Comparison of ENCODE assay signal across 21 mouse cellular contexts in the genomic region with DNA sequence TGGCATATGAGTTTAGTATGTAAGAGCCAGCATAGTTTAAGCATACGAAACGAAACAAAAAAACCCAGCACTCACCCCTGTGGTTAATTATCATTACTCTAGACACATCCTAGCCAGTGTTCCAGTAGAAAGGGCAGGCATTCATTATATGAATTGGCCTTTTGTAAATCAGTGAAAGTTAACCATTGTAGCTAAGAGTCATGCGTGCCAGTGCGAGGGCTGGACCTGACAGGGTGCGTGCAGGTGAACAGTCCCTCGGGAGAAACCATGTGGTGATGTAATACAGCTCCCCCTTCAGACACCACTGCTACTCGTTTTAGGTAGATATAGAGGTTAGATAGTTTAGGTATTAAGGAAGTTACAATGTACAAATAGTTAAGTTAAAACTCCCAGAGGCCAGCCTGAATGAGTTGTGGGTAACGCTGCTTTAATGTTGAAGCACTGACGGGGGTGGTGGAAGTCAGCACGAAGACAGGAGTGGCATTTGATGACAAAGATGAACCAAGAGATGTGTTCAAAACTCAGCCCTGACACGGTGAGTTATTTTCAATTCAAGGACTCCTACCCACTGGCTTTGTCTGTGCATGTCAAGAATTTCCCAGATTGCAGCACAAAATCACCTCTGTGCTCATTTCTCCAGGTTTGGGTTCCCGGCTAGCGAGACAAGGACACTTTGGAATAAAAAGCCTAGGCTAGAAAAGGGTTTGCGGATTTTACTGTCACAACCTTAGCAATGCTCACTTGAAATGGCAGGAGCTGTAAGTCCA. TPM values are rescaled to one million over a fixed set of nuclear protein-coding genes. Genes with fewer than 3 reads are reported as not detected.
DNase-seq lines count a peak whose midpoint lies in the region; ATAC-seq and TF ChIP-seq lines count a peak whose summit lies in the region.
"Had no signal": no experiment of that assay in that cellular context is flagged by ENCODE, and none has a peak within 500 bp of the region (broad histone marks: within the 10 kb centered on the region; RNA-seq: fewer than 3 reads in every experiment).

No protein-coding gene starts in this region.

- no peak overlapping the region for H3K9ac ChIP-seq in heart, embryonic 15.5 days
- no peak overlapping the region for H3K9ac ChIP-seq in heart, embryonic 11.5 days (ENCODE audit: low read depth, low read length)
- peak overlapping the region; percentile 18; the same call in 1 of the 2 replicates for H3K9ac ChIP-seq in CH12.LX (ENCODE audit: insufficient read depth, low read depth)
- H3K9ac ChIP-seq in forebrain, embryonic 14.5 days (ENCODE audit: low read length), result no peak overlapping the region
- H3K9ac ChIP-seq: hindbrain, embryonic 14.5 days; limb, embryonic 12.5 days; liver, postnatal 0 days; neural tube, embryonic 15.5 days had no signal

- no peak for TF ChIP-seq EP300 in CH12.LX (IDR thresholded peaks at IDR 0.05; ENCODE audit: low read length)

- ATAC-seq in heart, embryonic 15.5 days (replicated peaks; ENCODE audit: insufficient number of reproducible peaks, insufficient read depth, low FRiP score, low read depth), result no peak
- no peak for ATAC-seq in heart, embryonic 11.5 days (replicated peaks; ENCODE audit: insufficient number of reproducible peaks, low FRiP score, low TSS enrichment)
- ATAC-seq in forebrain, embryonic 14.5 days, result no peak
- ATAC-seq: forebrain, embryonic 16.5 days; inflammation-experienced regulatory T-cells, adult 6 months; liver, postnatal 0 days; lung, postnatal 0 days had no signal

- no peaks in the 10 kb centered on the region for H3K9me3 ChIP-seq in heart, embryonic 15.5 days (replicated peaks)
- H3K9me3 ChIP-seq in heart, embryonic 11.5 days (replicated peaks; ENCODE audit: control insufficient read depth, low read length), result no peaks in the 10 kb centered on the region
- H3K9me3 ChIP-seq in CH12.LX (replicated peaks; ENCODE audit: low read length), result no peaks in the 10 kb centered on the region
- no peaks in the 10 kb centered on the region for H3K9me3 ChIP-seq in embryonic facial prominence, embryonic 10.5 days
- no peaks in the 10 kb centered on the region for H3K9me3 ChIP-seq in forebrain, embryonic 14.5 days (replicated peaks; ENCODE audit: control insufficient read depth, low read length)
- H3K9me3 ChIP-seq: limb, embryonic 12.5 days; neural tube, embryonic 15.5 days had no signal

- in situ Hi-C loops in CH12.LX (cut with MboI; ENCODE audit: low pct_ligation_motif_present, low pct_unique_long_range_greater_than_20kb, low sequenced_read_pairs), result loop anchor here (25.0 kb wide), 1 partner anchor 767 kb away; a partner anchor contains a TSS

- no peaks in the 10 kb centered on the region for H3K36me3 ChIP-seq in heart, embryonic 15.5 days
- no peaks in the 10 kb centered on the region; the same call in 1 of the 2 replicates for H3K36me3 ChIP-seq in heart, embryonic 11.5 days (ENCODE audit: control insufficient read depth, insufficient read depth, low read length)
- peaks cover 14 to 75% of the 10 kb centered on the region in 2 experiments for H3K36me3 ChIP-seq in CH12.LX (replicated peaks in 1 of 2; ENCODE audit: control insufficient read depth in 1 of 2, insufficient read depth in 1 of 2, low read length in 1 of 2)
- no peaks in the 10 kb centered on the region for H3K36me3 ChIP-seq in embryonic facial prominence, embryonic 10.5 days (replicated peaks)
- H3K36me3 ChIP-seq in forebrain, embryonic 14.5 days (ENCODE audit: control insufficient read depth, insufficient read depth, low read length), result no peaks in the 10 kb centered on the region
- H3K36me3 ChIP-seq: limb, embryonic 12.5 days; neural tube, embryonic 15.5 days had no signal

- H3K27me3 ChIP-seq in heart, embryonic 15.5 days, result no peaks in the 10 kb centered on the region
- no peaks in the 10 kb centered on the region for H3K27me3 ChIP-seq in heart, embryonic 11.5 days (ENCODE audit: control insufficient read depth, insufficient read depth, low read length)
- H3K27me3 ChIP-seq in CH12.LX (replicated peaks), result no peaks in the 10 kb centered on the region
- H3K27me3 ChIP-seq in embryonic facial prominence, embryonic 10.5 days (replicated peaks; ENCODE audit: low read depth, poor library complexity, severe bottlenecking), result no peaks in the 10 kb centered on the region
- H3K27me3 ChIP-seq in forebrain, embryonic 14.5 days (replicated peaks; ENCODE audit: control insufficient read depth, insufficient read depth, low read length), result no peaks in the 10 kb centered on the region
- H3K27me3 ChIP-seq: limb, embryonic 12.5 days; neural tube, embryonic 15.5 days had no signal

- dilution Hi-C loops in CH12.LX (cut with MboI; ENCODE audit: extremely low pct_ligation_motif_present, extremely low pct_unique_long_range_greater_than_20kb, low sequenced_read_pairs), result no loop called here

- no peak overlapping the region for H3K4me3 ChIP-seq in heart, embryonic 15.5 days
- H3K4me3 ChIP-seq in heart, embryonic 11.5 days (ENCODE audit: low read depth, low read length), result no peak overlapping the region
- peak overlapping the region; percentile 8 to 25 (median 11) for H3K4me3 ChIP-seq in CH12.LX (replicated peaks in 1 of 3; ENCODE audit: low read depth in 2 of 3, low read length in 2 of 3, poor library complexity in 1 of 3)
- no peak overlapping the region for H3K4me3 ChIP-seq in embryonic facial prominence, embryonic 10.5 days
- no peak overlapping the region for H3K4me3 ChIP-seq in forebrain, embryonic 14.5 days (ENCODE audit: low read depth, low read length)
- H3K4me3 ChIP-seq: limb, embryonic 12.5 days; neural tube, embryonic 15.5 days had no signal

- no peak overlapping the region for H3K4me2 ChIP-seq in heart, embryonic 15.5 days
- H3K4me2 ChIP-seq in heart, embryonic 11.5 days, result no peak overlapping the region
- H3K4me2 ChIP-seq in CH12.LX (ENCODE audit: insufficient read depth, low read depth, poor library complexity, severe bottlenecking), result peak overlapping the region; percentile 87
- H3K4me2 ChIP-seq in forebrain, embryonic 14.5 days (ENCODE audit: low read length), result no peak overlapping the region
- H3K4me2 ChIP-seq: hindbrain, embryonic 14.5 days; limb, embryonic 12.5 days; liver, embryonic 11.5 days; neural tube, embryonic 15.5 days had no signal

- 81% methylated on average over 14 of the region's 14 CpGs for WGBS in heart, embryonic 15.5 days
- 86% methylated on average over 14 of the region's 14 CpGs for WGBS in heart, embryonic 11.5 days (ENCODE audit: insufficient replicate concordance)
- 84% methylated on average over 14 of the region's 14 CpGs for WGBS in embryonic facial prominence, embryonic 10.5 days
- 86% methylated on average over 14 of the region's 14 CpGs for whole genome bisulfite sequencing in forebrain, embryonic 14.5 days

- peak overlapping the region; percentile 43; the same call in 1 of the 2 replicates for H3K27ac ChIP-seq in heart, embryonic 15.5 days
- no peak overlapping the region for H3K27ac ChIP-seq in heart, embryonic 11.5 days (ENCODE audit: low read depth, low read length)
- H3K27ac ChIP-seq in CH12.LX (ENCODE audit: insufficient read depth, low read depth), result peak overlapping the region; percentile 60
- peak overlapping the region; percentile 30; the same call in 1 of the 2 replicates for H3K27ac ChIP-seq in embryonic facial prominence, embryonic 10.5 days (replicated peaks)
- H3K27ac ChIP-seq in forebrain, embryonic 14.5 days (ENCODE audit: low read depth, low read length), result no peak overlapping the region
- H3K27ac ChIP-seq: hindbrain, embryonic 14.5 days; limb, embryonic 12.5 days; macrophage; neural tube, embryonic 15.5 days had no signal

- TF ChIP-seq CTCF in CH12.LX (conservative IDR thresholded peaks at IDR 0.05 in 1 of 2, IDR thresholded peaks at IDR 0.05 in 1 of 2; ENCODE audit: low read depth in 2 of 2, low read length in 2 of 2), result peak in 1 of 2 experiments; percentile 22; a peak in 1 of 4 replicates

- 0 out of 2 replicates have a peak, but pooled peaks have one; percentile 18 for TF ChIP-seq POLR2A in CH12.LX (IDR thresholded peaks at IDR 0.05; ENCODE audit: low read depth, low read length)

- no peak for TF ChIP-seq RAD21 in CH12.LX (IDR thresholded peaks at IDR 0.05; ENCODE audit: low read depth, low read length)

- peaks cover 55% of the 10 kb centered on the region for H3K4me1 ChIP-seq in heart, embryonic 15.5 days (replicated peaks)
- peaks cover 35% of the 10 kb centered on the region for H3K4me1 ChIP-seq in heart, embryonic 11.5 days (ENCODE audit: control insufficient read depth, insufficient read depth, low read length)
- H3K4me1 ChIP-seq in CH12.LX (ENCODE audit: control insufficient read depth in 1 of 2, insufficient read depth in 2 of 2), result peaks cover 13 to 84% of the 10 kb centered on the region in 2 experiments
- H3K4me1 ChIP-seq in embryonic facial prominence, embryonic 10.5 days, result peaks cover 35% of the 10 kb centered on the region
- no peaks in the 10 kb centered on the region for H3K4me1 ChIP-seq in forebrain, embryonic 14.5 days (ENCODE audit: control insufficient read depth, insufficient read depth, low read length)

- H3K79me2 ChIP-seq in CH12.LX (replicated peaks; ENCODE audit: control insufficient read depth, extremely low read depth, insufficient read depth, poor library complexity, severe bottlenecking), result peaks cover 91% of the 10 kb centered on the region

- DNase-seq in CH12.LX (ENCODE audit: extremely low read depth), result no peak
- no peak for DNase-seq in embryonic facial prominence, embryonic 10.5 days (ENCODE audit: low spot score)
- peak; percentile 33 to 40 for DNase-seq in kidney, postnatal 36 days
- no peak for DNase-seq in right cerebral cortex, adult 2 months (ENCODE audit: low spot score in 2 of 2)
- no peak for DNase-seq in forebrain, embryonic 14.5 days (ENCODE audit: low spot score)
- DNase-seq: adrenal gland, postnatal 25 days; cerebellum, adult 9-11 months; gastrocnemius, postnatal 25 days; heart, postnatal 10 days; liver, postnatal 0 days; right cerebral cortex, adult 18-20 months had no signal

TF ChIP-seq in CH12.LX, 34 proteins besides CTCF, POLR2A, EP300 and RAD21 (continues in another document):
- TF ChIP-seq ZKSCAN1 (IDR thresholded peaks at IDR 0.05; ENCODE audit: borderline replicate concordance, low read depth, low read length) (no peak), GABPA (IDR thresholded peaks at IDR 0.05; ENCODE audit: insufficient replicate concordance, low read depth, low read length) (no peak), USF1 (IDR thresholded peaks at IDR 0.05; ENCODE audit: low read depth, low read length) (no peak), MAX (IDR thresholded peaks at IDR 0.05; ENCODE audit: low read length) (peak; percentile 72), KAT2A (IDR thresholded peaks at IDR 0.05; ENCODE audit: insufficient replicate concordance, low read length) (no peak), E2F4 (IDR thresholded peaks at IDR 0.05; ENCODE audit: insufficient replicate concordance, low read depth, low read length) (no peak)

RNA-seq across cellular contexts. Expression of a gene that starts 19.4 kb away (rescaled TPM):
- 172 and 191 TPM in 2 replicates for polyA plus RNA-seq in heart, embryonic 15.5 days (2015; fragmentation: Nextera tagmentation; extraction: Ambion mirVana)
- polyA plus RNA-seq in heart, embryonic 11.5 days (2014; fragmentation: Nextera tagmentation; extraction: Ambion mirVana), result 143 and 184 TPM in 2 replicates
- total RNA-seq in CH12.LX (2012; rRNA removed) (247 and 417 TPM in 2 replicates), CH12.LX (2014; rRNA removed) (204 and 211 TPM in 2 replicates)
- 239 and 265 TPM in 2 replicates for polyA plus RNA-seq in CH12.LX (2012; ENCODE audit: insufficient read length, low read depth)
- polyA plus RNA-seq in embryonic facial prominence, embryonic 10.5 days (2016; fragmentation: Nextera tagmentation; extraction: Ambion mirVana), result 12.5 and 13.2 TPM in 2 replicates
- 66.2 and 114 TPM in 2 replicates for polyA plus RNA-seq in forebrain, embryonic 14.5 days (2014; fragmentation: Nextera tagmentation; extraction: Ambion mirVana)

Comparison
In these comparisons a context has a peak if more than half of its experiments do, and no peak if none do; other contexts are left out.
1. H3K27ac ChIP-seq: peak in heart, embryonic 15.5 days (single experiment), CH12.LX (single experiment) and embryonic facial prominence, embryonic 10.5 days (single experiment); none in heart, embryonic 11.5 days (single experiment) and forebrain, embryonic 14.5 days (single experiment).
2. H3K4me3 ChIP-seq: peak in CH12.LX (3 of 3); none in heart, embryonic 15.5 days (single experiment), heart, embryonic 11.5 days (single experiment), embryonic facial prominence, embryonic 10.5 days (single experiment) and forebrain, embryonic 14.5 days (single experiment).
3. DNase-seq: peak in kidney, postnatal 36 days (2 of 2); none in CH12.LX (single experiment), embryonic facial prominence, embryonic 10.5 days (single experiment), right cerebral cortex, adult 2 months (0 of 2) and forebrain, embryonic 14.5 days (single experiment).